Comparison of ENCODE assay signal across 23 mouse cellular contexts in the genomic region with DNA sequence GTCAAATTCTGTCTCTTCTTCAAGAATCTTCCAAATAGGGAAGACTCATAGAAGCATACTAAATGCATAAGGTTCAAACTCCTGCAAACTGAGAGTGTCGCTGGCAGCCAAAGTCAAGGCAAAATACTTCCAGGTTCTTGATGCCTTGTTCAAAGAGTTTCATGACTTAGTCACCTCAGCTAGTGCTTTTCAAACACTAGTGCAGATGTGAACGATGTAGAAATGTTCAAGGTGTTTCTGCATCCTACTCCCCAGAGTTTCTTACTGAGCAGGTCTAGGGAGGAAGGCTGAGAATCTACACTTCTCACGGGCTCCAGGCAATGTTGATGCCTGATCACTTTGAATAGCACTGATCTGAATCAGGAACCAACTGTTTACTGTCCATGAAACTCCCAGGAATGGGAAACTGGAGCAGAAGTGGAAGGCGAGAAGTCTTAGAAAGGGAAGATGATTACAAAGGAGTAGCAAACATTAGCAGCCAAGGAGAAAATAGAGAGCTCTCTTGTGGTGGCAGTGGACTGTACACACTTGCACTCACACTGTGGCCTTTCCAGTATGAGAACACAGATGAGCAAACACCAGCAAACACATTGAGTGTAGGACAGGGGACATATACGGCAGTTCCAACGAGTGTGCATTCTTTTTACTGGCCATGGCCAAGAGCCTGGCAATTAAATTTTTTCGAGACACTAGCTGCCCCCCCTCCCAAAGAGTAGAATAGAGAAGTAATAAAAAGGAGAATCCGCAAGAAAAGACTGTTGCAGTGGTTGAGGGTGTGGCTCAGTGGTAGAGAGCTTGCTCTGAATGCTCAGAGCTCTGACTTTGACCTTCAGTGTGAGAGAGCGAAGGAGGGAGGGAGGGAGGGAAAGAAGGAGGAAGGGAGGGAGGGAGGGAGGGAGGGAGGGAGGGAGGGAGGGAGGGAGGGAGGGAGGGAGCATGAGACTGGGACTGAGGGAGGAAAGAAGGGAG.
"Had no signal": no experiment of that assay in that cellular context is flagged by ENCODE, and none has a peak within 500 bp of the region (broad histone marks: within the 10 kb centered on the region; RNA-seq: fewer than 3 reads in every experiment).

No protein-coding gene starts in this region.

- H3K4me3 ChIP-seq: layer of hippocampus, adult 2 months; limb, embryonic 10.5 days; limb, embryonic 13.5 days; liver, embryonic 15.5 days; midbrain, embryonic 12.5 days; midbrain, embryonic 15.5 days; myocyte; neural tube, embryonic 13.5 days had no signal

- H3K9me3 ChIP-seq: limb, embryonic 10.5 days; limb, embryonic 13.5 days; liver, embryonic 15.5 days; midbrain, embryonic 12.5 days; midbrain, embryonic 15.5 days; neural tube, embryonic 13.5 days had no signal

- H3K27me3 ChIP-seq: limb, embryonic 13.5 days; liver, embryonic 15.5 days; midbrain, embryonic 12.5 days; midbrain, embryonic 15.5 days; neural tube, embryonic 13.5 days had no signal

- DNase-seq: kidney, adult 18-20 months; kidney, adult 9 months; kidney, postnatal 14 days; kidney, postnatal 4 days; layer of hippocampus, adult 9-11 months; liver; lung, embryonic 14.5 days; lung, postnatal 10 days; lung, postnatal 36 days; retina, postnatal 1 day; right cerebral cortex, postnatal 25 days; thymus, adult 2 months; thymus, postnatal 14 days; thymus, postnatal 4 days had no signal

- ATAC-seq: inflammation-experienced regulatory T-cells, adult 6 months; midbrain, embryonic 15.5 days had no signal

- H3K9ac ChIP-seq: limb, embryonic 13.5 days; liver, embryonic 15.5 days; lung, embryonic 14.5 days; midbrain, embryonic 12.5 days; midbrain, embryonic 15.5 days; neural tube, embryonic 13.5 days had no signal

- H3K4me1 ChIP-seq: midbrain, embryonic 12.5 days had no signal

- H3K4me2 ChIP-seq: limb, embryonic 13.5 days; liver, embryonic 15.5 days; lung, embryonic 14.5 days; midbrain, embryonic 12.5 days; midbrain, embryonic 15.5 days; neural tube, embryonic 13.5 days had no signal

- H3K36me3 ChIP-seq: limb, embryonic 10.5 days; limb, embryonic 13.5 days; liver, embryonic 15.5 days; midbrain, embryonic 12.5 days; midbrain, embryonic 15.5 days; neural tube, embryonic 13.5 days had no signal

- H3K27ac ChIP-seq: layer of hippocampus, adult 2 months; limb, embryonic 10.5 days; limb, embryonic 13.5 days; liver, embryonic 15.5 days; midbrain, embryonic 12.5 days; midbrain, embryonic 15.5 days; neural tube, embryonic 13.5 days had no signal
